Mouse (Mus musculus): ENCODE data around the gene Itsn2. TPM values are rescaled to one million over a fixed set of nuclear protein-coding genes. Genes with fewer than 3 reads are reported as not detected.
A peak's percentile ranks its signal among the peaks of the same experiment; 100 is the strongest.

Itsn2 gene
- total and polyA plus RNA-seq, 3 experiments = 17.6 to 168 (median 137) TPM

GRCm38 (mm10) chr12:4555451-4555850 is 37.0 kb upstream of the Itsn2 start:
- TF ChIP-seq POLR2AphosphoS5 (IDR thresholded peaks at IDR 0.05; ENCODE audit: insufficient replicate concordance, low read depth, low read length) (no peak), TAL1 (conservative IDR thresholded peaks at IDR 0.05; ENCODE audit: low read depth, low read length) (no peak), GATA2 (IDR thresholded peaks at IDR 0.05; ENCODE audit: borderline replicate concordance, low read depth, low read length) (no peak), CTCF (IDR thresholded peaks at IDR 0.05; ENCODE audit: low read depth, low read length) (no peak), GATA1 (IDR thresholded peaks at IDR 0.05; ENCODE audit: borderline replicate concordance, low read length) (no peak)

GRCm38 (mm10) chr12:4556891-4557290 is 35.5 kb upstream of the Itsn2 start:
- DNase-seq (ENCODE audit: low spot score) (no peak), ATAC-seq (ENCODE audit: extremely low read depth, insufficient number of reproducible peaks, low FRiP score, poor library complexity, severe bottlenecking) (no peak)
- Histone ChIP-seq H3K27me3 (ENCODE audit: insufficient read depth, low read length) (peaks cover 20% of the 10 kb centered on the region), H3K4me3 (ENCODE audit: low read depth, low read length) (no peak overlapping the region), H3K36me3 (replicated peaks) (no peaks in the 10 kb centered on the region), H3K9me3 (replicated peaks) (no peaks in the 10 kb centered on the region), H3K4me1 (ENCODE audit: insufficient read depth, low read depth, low read length) (peaks cover 8% of the 10 kb centered on the region)
- TF ChIP-seq POLR2AphosphoS5 (IDR thresholded peaks at IDR 0.05; ENCODE audit: insufficient replicate concordance, low read depth, low read length) = no peak
- TF ChIP-seq GATA1 (IDR thresholded peaks at IDR 0.05; ENCODE audit: borderline replicate concordance, low read length) = no peak
- no peak for TF ChIP-seq TAL1 (conservative IDR thresholded peaks at IDR 0.05; ENCODE audit: low read depth, low read length)
- TF ChIP-seq CTCF (IDR thresholded peaks at IDR 0.05; ENCODE audit: low read depth, low read length) = no peak
- TF ChIP-seq GATA2 (IDR thresholded peaks at IDR 0.05; ENCODE audit: borderline replicate concordance, low read depth, low read length) = no peak

More at GRCm38 (mm10) chr12:4555451-4555850, 37.0 kb upstream of the Itsn2 start:
- Histone ChIP-seq H3K27me3 (ENCODE audit: insufficient read depth, low read length) (peaks cover 22% of the 10 kb centered on the region), H3K9me3 (replicated peaks) (no peaks in the 10 kb centered on the region), H3K4me1 (ENCODE audit: insufficient read depth, low read depth, low read length) (peaks cover 10% of the 10 kb centered on the region), H3K36me3 (replicated peaks) (no peaks in the 10 kb centered on the region), H3K4me3 (ENCODE audit: low read depth, low read length) (no peak overlapping the region)
- no peak for ATAC-seq (ENCODE audit: extremely low read depth, insufficient number of reproducible peaks, low FRiP score, poor library complexity, severe bottlenecking)
- DNase-seq (ENCODE audit: low spot score) = no peak

GRCm38 (mm10) chr12:4557436-4557835 is 35.0 kb upstream of the Itsn2 start:
- H3K27me3 ChIP-seq (ENCODE audit: insufficient read depth, low read length) = peaks cover 18% of the 10 kb centered on the region
- H3K4me1 ChIP-seq (ENCODE audit: insufficient read depth, low read depth, low read length) = peaks cover 4% of the 10 kb centered on the region; the same call in 1 of the 2 replicates
- no peak for DNase-seq (ENCODE audit: low spot score)
- H3K9me3 ChIP-seq (replicated peaks) = no peaks in the 10 kb centered on the region
- TF ChIP-seq GATA2 (IDR thresholded peaks at IDR 0.05; ENCODE audit: borderline replicate concordance, low read depth, low read length) (no peak), CTCF (IDR thresholded peaks at IDR 0.05; ENCODE audit: low read depth, low read length) (no peak), GATA1 (IDR thresholded peaks at IDR 0.05; ENCODE audit: borderline replicate concordance, low read length) (no peak), TAL1 (conservative IDR thresholded peaks at IDR 0.05; ENCODE audit: low read depth, low read length) (no peak), POLR2AphosphoS5 (IDR thresholded peaks at IDR 0.05; ENCODE audit: insufficient replicate concordance, low read depth, low read length) (no peak)
- ATAC-seq (ENCODE audit: extremely low read depth, insufficient number of reproducible peaks, low FRiP score, poor library complexity, severe bottlenecking) = no peak
- no peaks in the 10 kb centered on the region for H3K36me3 ChIP-seq (replicated peaks)
- no peak overlapping the region for H3K4me3 ChIP-seq (ENCODE audit: low read depth, low read length)

- Histone ChIP-seq H3K4me1 (ENCODE audit: insufficient read depth, low read depth, low read length) (no peaks in the 10 kb centered on the region), H3K9me3 (replicated peaks) (no peaks in the 10 kb centered on the region), H3K36me3 (replicated peaks) (no peaks in the 10 kb centered on the region), H3K27me3 (ENCODE audit: insufficient read depth, low read length) (peaks cover 18% of the 10 kb centered on the region), H3K4me3 (ENCODE audit: low read depth, low read length) (no peak overlapping the region)
- DNase-seq (ENCODE audit: low spot score) = no peak
- TF ChIP-seq CTCF (IDR thresholded peaks at IDR 0.05; ENCODE audit: low read depth, low read length) = no peak
- TF ChIP-seq GATA2 (IDR thresholded peaks at IDR 0.05; ENCODE audit: borderline replicate concordance, low read depth, low read length) = no peak
- no peak for TF ChIP-seq TAL1 (conservative IDR thresholded peaks at IDR 0.05; ENCODE audit: low read depth, low read length)
- no peak for ATAC-seq (ENCODE audit: extremely low read depth, insufficient number of reproducible peaks, low FRiP score, poor library complexity, severe bottlenecking)
Measured at GRCm38 (mm10) chr12:4558013-4558412, 34.4 kb upstream of the Itsn2 start.

- TF ChIP-seq CTCF (IDR thresholded peaks at IDR 0.05; ENCODE audit: low read depth, low read length) (no peak), GATA1 (IDR thresholded peaks at IDR 0.05; ENCODE audit: borderline replicate concordance, low read length) (no peak), GATA2 (IDR thresholded peaks at IDR 0.05; ENCODE audit: borderline replicate concordance, low read depth, low read length) (no peak), TAL1 (conservative IDR thresholded peaks at IDR 0.05; ENCODE audit: low read depth, low read length) (no peak), POLR2AphosphoS5 (IDR thresholded peaks at IDR 0.05; ENCODE audit: insufficient replicate concordance, low read depth, low read length) (no peak)
- H3K4me3 ChIP-seq (ENCODE audit: low read depth, low read length) = no peak overlapping the region
- H3K36me3 ChIP-seq (replicated peaks) = no peaks in the 10 kb centered on the region
- DNase-seq (ENCODE audit: low spot score) = no peak
- H3K27me3 ChIP-seq (ENCODE audit: insufficient read depth, low read length) = peaks cover 18% of the 10 kb centered on the region
- ATAC-seq (ENCODE audit: extremely low read depth, insufficient number of reproducible peaks, low FRiP score, poor library complexity, severe bottlenecking) = no peak
- no peaks in the 10 kb centered on the region for H3K4me1 ChIP-seq (ENCODE audit: insufficient read depth, low read depth, low read length)
- H3K9me3 ChIP-seq (replicated peaks) = no peaks in the 10 kb centered on the region
Measured at GRCm38 (mm10) chr12:4558475-4559279, 33.8 kb upstream of the Itsn2 start.

GRCm38 (mm10) chr12:4571864-4572263 is 20.6 kb upstream of the Itsn2 start:
- no peaks in the 10 kb centered on the region for H3K36me3 ChIP-seq (replicated peaks)
- peaks cover 3% of the 10 kb centered on the region; the same call in 1 of the 2 replicates for H3K27me3 ChIP-seq (ENCODE audit: insufficient read depth, low read length)
- peak; percentile 42 for DNase-seq (ENCODE audit: low spot score)
- TF ChIP-seq POLR2AphosphoS5 (IDR thresholded peaks at IDR 0.05; ENCODE audit: insufficient replicate concordance, low read depth, low read length) (no peak), GATA1 (IDR thresholded peaks at IDR 0.05; ENCODE audit: borderline replicate concordance, low read length) (no peak), CTCF (IDR thresholded peaks at IDR 0.05; ENCODE audit: low read depth, low read length) (peak; percentile 28; the same call in 1 of the 2 replicates), TAL1 (conservative IDR thresholded peaks at IDR 0.05; ENCODE audit: low read depth, low read length) (no peak), GATA2 (IDR thresholded peaks at IDR 0.05; ENCODE audit: borderline replicate concordance, low read depth, low read length) (no peak)
- H3K4me3 ChIP-seq (ENCODE audit: low read depth, low read length) = no peak overlapping the region
- no peaks in the 10 kb centered on the region for H3K9me3 ChIP-seq (replicated peaks)
- peaks cover 4% of the 10 kb centered on the region for H3K4me1 ChIP-seq (ENCODE audit: insufficient read depth, low read depth, low read length)
- peak; percentile 76 for ATAC-seq (ENCODE audit: extremely low read depth, insufficient number of reproducible peaks, low FRiP score, poor library complexity, severe bottlenecking)

Measured in G1E (cell line).